Mouse (Mus musculus) heart, adult 2 months (tissue): ENCODE results near the gene Timm29. TPM values are rescaled to one million over a fixed set of nuclear protein-coding genes. Genes with fewer than 3 reads are reported as not detected.

Experiments used
- DNase-seq, 2 experiments: peaks; one replicate each; pipeline ENCODE4 v3.0.0; 2021
- H3K27ac ChIP-seq: fragments of 200-600 bp; 2 replicates; pipeline ENCODE4 v1.8.1; 2022
- H3K27me3 ChIP-seq: fragments of 200-500 bp; 2 replicates; pipeline ENCODE4 v1.6.1; 2012; ENCODE audit warnings: mild to moderate bottlenecking, low read length, inconsistent platforms, mixed read lengths; ENCODE audit not compliant: control insufficient read depth, insufficient read depth
- H3K36me3 ChIP-seq: fragments of 200-500 bp; 2 replicates; pipeline ENCODE4 v1.6.1; 2012; ENCODE audit warnings: low read length, inconsistent platforms; ENCODE audit not compliant: control insufficient read depth, insufficient read depth
- H3K4me1 ChIP-seq: fragments of 200-500 bp; 2 replicates; pipeline ENCODE4 v1.6.1; 2011; ENCODE audit warnings: low read length; ENCODE audit not compliant: control insufficient read depth, insufficient read depth
- H3K4me3 ChIP-seq: fragments of 200-600 bp; 2 replicates; pipeline ENCODE4 v1.8.1; 2022
- H3K79me2 ChIP-seq: fragments of 200-500 bp; replicated peaks from 2 replicates; pipeline ENCODE4 v1.6.1; 2012; ENCODE audit warnings: mild to moderate bottlenecking, inconsistent platforms, low read length, moderate library complexity, mixed read lengths; ENCODE audit not compliant: control insufficient read depth, insufficient read depth
- H3K9ac ChIP-seq: fragments of 200-500 bp; 2 replicates; pipeline ENCODE4 v1.6.1; 2012; ENCODE audit warnings: low read depth, mild to moderate bottlenecking, control low read depth, inconsistent platforms, low read length, mixed read lengths
- CTCF ChIP-seq: fragments of 200-600 bp; IDR thresholded peaks from 2 replicates; pipeline ENCODE4 v1.8.1; 2022; ENCODE audit warnings: antibody characterized with exemption, mild to moderate bottlenecking, moderate library complexity
- EP300 ChIP-seq: fragments of 200-500 bp; IDR thresholded peaks from 2 replicates; pipeline ENCODE4 v1.6.1; 2011; ENCODE audit warnings: low read depth, low read length, control low read depth; ENCODE audit not compliant: insufficient read depth
- POLR2A ChIP-seq: fragments of 200-500 bp; IDR thresholded peaks from 2 replicates; pipeline ENCODE4 v1.6.1; 2011; ENCODE audit warnings: mild to moderate bottlenecking, low read depth, low read length, control low read depth; ENCODE audit not compliant: insufficient read depth
- WGBS: fragments of 180-500 bp; shearing (Covaris S2); methylation state at CpG from one replicate; pipeline ENCODE4 v1.1.7; 2018; 5-methylcytosine and 5-hydroxymethylcytosine counted together
- intact Hi-C: fragments of 180-260 bp; cut with DNase I; formaldehyde crosslinking; loops from one replicate; pipeline ENCODE4 v1.15.1; 2025
- polyA plus RNA-seq: library from polyadenylated mRNA; depleted of rRNA; stranded (reverse); fragments of >200 nt; gene quantifications from 2 replicates; pipeline ENCODE4 v1.2.3, GENCODE M21; 2012
- total RNA-seq, 2 experiments: library from RNA; stranded (reverse); gene quantifications; 2 replicates each; pipeline ENCODE4 v1.2.3; 2021

The Timm29 gene
- total and polyA plus RNA-seq, 3 experiments = 35.2 to 63.8 (median 55.2) TPM

GRCm38 (mm10) chr9:21617066-21617465, 24.5 kb downstream of the Timm29 start:
- H3K36me3 ChIP-seq = no peaks in the 10 kb centered on the region
- H3K9ac ChIP-seq = peak overlapping the region; percentile 50
- peak; percentile 23 to 37 for DNase-seq
- H3K4me3 ChIP-seq = peak overlapping the region; percentile 90
- H3K27me3 ChIP-seq = no peaks in the 10 kb centered on the region
- peaks cover 3% of the 10 kb centered on the region; the same call in 1 of the 2 replicates for H3K79me2 ChIP-seq
- WGBS = 5% methylated on average over 10 of the region's 10 CpGs
- H3K27ac ChIP-seq = peak overlapping the region; percentile 96
- TF ChIP-seq POLR2A = no peak
- TF ChIP-seq CTCF = no peak
- TF ChIP-seq EP300 = no peak
- intact Hi-C loops = no loop called here
- peaks cover 2% of the 10 kb centered on the region for H3K4me1 ChIP-seq

- no peak overlapping the region for H3K27ac ChIP-seq
- 84% methylated on average over 4 of the region's 4 CpGs for WGBS
- intact Hi-C loops = no loop called here
- peaks cover 2% of the 10 kb centered on the region for H3K4me1 ChIP-seq
- no peak overlapping the region for H3K4me3 ChIP-seq
- H3K9ac ChIP-seq = no peak overlapping the region
- H3K27me3 ChIP-seq = no peaks in the 10 kb centered on the region
- H3K79me2 ChIP-seq = peaks cover 8% of the 10 kb centered on the region
- no peak for DNase-seq
- no peak for TF ChIP-seq CTCF
- no peak for TF ChIP-seq EP300
- TF ChIP-seq POLR2A = no peak
- no peaks in the 10 kb centered on the region for H3K36me3 ChIP-seq
Measured at GRCm38 (mm10) chr9:21620229-21620628, 27.7 kb downstream of the Timm29 start.

DNA sequence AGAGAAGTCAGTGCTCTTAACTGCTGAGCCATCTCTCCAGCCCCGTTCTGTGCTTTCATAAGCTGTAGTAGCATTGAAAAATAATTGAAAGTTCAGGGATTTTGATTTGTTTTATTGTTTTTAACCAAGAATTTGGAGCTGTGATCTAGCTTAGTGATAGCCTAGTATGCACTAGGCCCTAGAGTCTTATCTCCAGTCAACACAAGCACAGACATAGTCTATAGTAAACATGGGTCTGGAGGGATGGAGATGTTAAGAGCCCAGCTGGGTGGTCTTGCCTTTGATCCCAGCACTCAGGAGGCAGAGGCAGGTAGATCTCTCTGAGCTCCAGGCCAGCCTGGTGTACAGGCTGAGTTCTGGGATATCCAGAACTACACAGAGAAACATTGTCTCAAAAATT, 30.2 kb downstream of the Timm29 start:
- Histone ChIP-seq H3K4me3 (no peak overlapping the region), H3K9ac (no peak overlapping the region), H3K36me3 (no peaks in the 10 kb centered on the region), H3K79me2 (peaks cover 9% of the 10 kb centered on the region), H3K27me3 (no peaks in the 10 kb centered on the region), H3K27ac (no peak overlapping the region), H3K4me1 (no peaks in the 10 kb centered on the region; the same call in none of the 2 replicates)
- no peak for DNase-seq
- TF ChIP-seq CTCF = no peak
- intact Hi-C loops = no loop called here
- 97% methylated on average over 1 of the region's 1 CpGs for WGBS

DNA sequence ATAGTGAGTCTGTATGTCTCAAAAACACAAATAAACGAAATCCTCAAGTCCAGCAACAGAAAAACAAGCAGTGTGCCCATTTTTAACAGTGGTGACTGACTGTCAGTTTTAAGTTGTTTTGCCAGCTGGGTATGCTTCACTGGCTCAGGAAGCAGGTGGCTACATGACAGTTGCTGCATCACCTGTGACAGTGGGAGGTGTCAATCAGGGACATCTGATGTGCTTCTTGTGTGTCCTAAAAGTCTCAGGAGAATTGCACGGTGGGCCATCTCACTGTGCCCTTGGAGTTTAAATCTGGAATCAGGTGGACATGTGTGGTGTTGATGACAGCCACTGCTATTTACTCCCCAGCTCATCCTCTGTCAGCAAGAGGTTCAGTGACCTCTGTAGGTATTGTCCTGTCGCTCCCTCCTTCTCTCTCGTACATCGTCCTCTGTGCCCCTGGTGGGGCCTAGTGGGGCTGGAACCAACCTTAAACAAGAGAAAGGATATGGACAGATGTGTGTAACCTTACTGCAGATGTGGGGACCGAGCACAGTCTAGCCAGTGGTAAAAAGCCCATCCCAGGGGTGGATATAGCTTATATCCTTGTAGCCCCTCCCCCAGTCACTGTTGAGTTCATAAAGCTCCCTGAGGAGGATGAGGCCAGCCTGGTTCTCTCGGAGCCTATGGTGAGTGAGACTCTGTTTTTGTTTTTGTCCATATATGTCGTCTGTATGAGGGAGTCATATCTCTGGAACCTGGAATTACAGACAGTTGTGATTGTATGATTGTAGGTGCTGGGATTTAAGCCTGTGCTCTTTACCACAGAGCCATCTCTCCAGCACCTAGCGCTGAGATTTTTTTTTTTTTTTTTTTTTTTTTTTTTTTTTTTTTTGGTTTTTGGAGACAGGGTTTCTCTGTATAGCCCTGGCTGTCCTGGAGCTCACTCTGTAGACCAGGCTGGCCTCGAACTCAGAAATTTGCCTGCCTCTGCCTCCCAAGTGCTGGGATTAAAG, 33.1 kb downstream of the Timm29 start:
- WGBS = 83% methylated on average over 10 of the region's 10 CpGs
- H3K27ac ChIP-seq = no peak overlapping the region
- H3K27me3 ChIP-seq = no peaks in the 10 kb centered on the region
- TF ChIP-seq CTCF (no peak), POLR2A (no peak), EP300 (no peak)
- no peak for DNase-seq
- H3K4me3 ChIP-seq = no peak overlapping the region
- no peak overlapping the region for H3K9ac ChIP-seq
- intact Hi-C loops = no loop called here
- H3K4me1 ChIP-seq = no peaks in the 10 kb centered on the region; the same call in none of the 2 replicates
- no peaks in the 10 kb centered on the region for H3K36me3 ChIP-seq
- H3K79me2 ChIP-seq = peaks cover 8% of the 10 kb centered on the region

GRCm38 (mm10) chr9:21626571-21626970, 34.0 kb downstream of the Timm29 start:
- Histone ChIP-seq H3K27ac (no peak overlapping the region), H3K79me2 (peaks cover 6% of the 10 kb centered on the region), H3K4me3 (no peak overlapping the region), H3K4me1 (no peaks in the 10 kb centered on the region; the same call in none of the 2 replicates), H3K36me3 (no peaks in the 10 kb centered on the region), H3K27me3 (no peaks in the 10 kb centered on the region), H3K9ac (no peak overlapping the region)
- no peak for TF ChIP-seq POLR2A
- peak; percentile 62 for TF ChIP-seq CTCF
- TF ChIP-seq EP300 = no peak
- no peak for DNase-seq
- intact Hi-C loops = no loop called here

DNA sequence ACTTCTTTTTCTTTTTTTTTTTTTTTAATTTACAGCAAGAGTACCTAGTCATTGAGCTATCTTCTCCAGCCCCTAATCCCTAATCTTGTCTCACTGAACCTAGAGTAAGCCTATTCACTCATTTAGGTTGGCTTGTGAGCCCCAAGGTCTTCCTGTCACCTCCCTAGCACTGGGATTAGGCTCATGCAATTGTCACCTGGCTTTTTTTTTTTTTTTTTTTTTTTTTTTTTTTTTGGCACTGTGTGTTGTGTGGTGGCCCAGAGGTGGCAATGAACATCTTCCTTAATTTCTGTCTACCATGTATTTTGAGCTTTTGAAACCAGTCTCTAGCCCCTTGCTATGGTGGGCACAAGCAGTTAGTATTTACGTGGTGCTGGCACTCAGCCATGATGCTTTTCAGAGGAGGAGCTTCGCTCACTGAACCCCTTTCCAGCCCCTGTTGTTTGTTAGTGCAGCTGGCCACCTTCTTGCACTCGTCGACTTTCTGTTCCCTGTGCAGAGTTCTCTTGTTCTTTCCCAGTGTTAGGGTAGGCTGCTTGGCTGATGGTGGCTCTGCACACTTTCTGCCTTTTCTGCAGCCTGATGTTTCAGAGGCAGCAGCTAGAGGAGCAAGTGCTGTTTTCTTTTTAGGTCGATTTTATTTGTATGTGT, 34.7 kb downstream of the Timm29 start:
- peaks cover 6% of the 10 kb centered on the region for H3K79me2 ChIP-seq
- 65% methylated on average over 5 of the region's 5 CpGs for WGBS
- H3K27ac ChIP-seq = no peak overlapping the region
- TF ChIP-seq POLR2A (no peak), EP300 (no peak), CTCF (no peak)
- H3K4me1 ChIP-seq = no peaks in the 10 kb centered on the region; the same call in none of the 2 replicates
- intact Hi-C loops = no loop called here
- H3K36me3 ChIP-seq = no peaks in the 10 kb centered on the region
- no peak for DNase-seq
- no peak overlapping the region for H3K9ac ChIP-seq
- H3K27me3 ChIP-seq = no peaks in the 10 kb centered on the region
- no peak overlapping the region for H3K4me3 ChIP-seq
